Mouse (Mus musculus) midbrain, embryonic 13.5 days (tissue): ENCODE data around the gene 4921501E09Rik. TPM values are rescaled to one million over a fixed set of nuclear protein-coding genes. Genes with fewer than 3 reads are reported as not detected.

Experiments
- polyA plus RNA-seq: library from polyadenylated mRNA; unstranded; fragments of >200 nt; fragmentation: Nextera tagmentation; extraction: Ambion mirVana; gene quantifications from 2 replicates; pipeline ENCODE4 v1.2.1, GENCODE M21; 2015

The 4921501E09Rik gene
- polyA plus RNA-seq, 1 experiment from 2014 or later, result not detected

Other genes starting within 250 kb of the 4921501E09Rik start
- gene Zfp799, start 237.8 kb downstream of the 4921501E09Rik start, polyA plus RNA-seq, result 21.5 and 24.2 TPM in 2 replicates
- gene Zfp870, start 176.4 kb downstream of the 4921501E09Rik start, polyA plus RNA-seq, result 8.7 and 10.3 TPM in 2 replicates
- gene Cyp4f14, start 150.7 kb downstream of the 4921501E09Rik start, polyA plus RNA-seq, result not detected in 2 replicates
- 6.0 and 9.9 TPM in 2 replicates for gene Cyp4f13, start 120.7 kb downstream of the 4921501E09Rik start, polyA plus RNA-seq
- gene Zfp472, start 102.2 kb downstream of the 4921501E09Rik start, polyA plus RNA-seq, result 9.9 and 10.2 TPM in 2 replicates
- gene Zfp952, start 74.9 kb downstream of the 4921501E09Rik start, polyA plus RNA-seq, result 22.8 and 23.4 TPM in 2 replicates
- gene Zfp763, start 34.7 kb downstream of the 4921501E09Rik start, polyA plus RNA-seq, result 28.7 and 30.6 TPM in 2 replicates
- gene Zfp563, start 21.3 kb upstream of the 4921501E09Rik start, polyA plus RNA-seq, result 21.6 and 23.4 TPM in 2 replicates
- 0.23 and 0.44 TPM in 2 replicates for gene Morc2b, start 71.6 kb upstream of the 4921501E09Rik start, polyA plus RNA-seq
- 0.03 and 0.04 TPM in 2 replicates for gene Olfr55, start 100.4 kb upstream of the 4921501E09Rik start, polyA plus RNA-seq
- gene Olfr239, start 123.2 kb upstream of the 4921501E09Rik start, polyA plus RNA-seq, result not detected in 2 replicates
- not detected in 2 replicates for gene Olfr1564, start 153.6 kb upstream of the 4921501E09Rik start, polyA plus RNA-seq
- 25.0 and 26.4 TPM in 2 replicates for gene Zfp955a, start 187.1 kb upstream of the 4921501E09Rik start, polyA plus RNA-seq
- gene Olfr63, start 196.6 kb upstream of the 4921501E09Rik start, polyA plus RNA-seq, result 0.04 TPM in 1 of 2 replicates, not detected in the other
- gene Zfp955b, start 221.5 kb upstream of the 4921501E09Rik start, polyA plus RNA-seq, result 17.6 and 19.6 TPM in 2 replicates